Mouse (Mus musculus) intestine, embryonic 16.5 days (tissue): ENCODE measurements around the gene 4931409K22Rik. TPM values are rescaled to one million over a fixed set of nuclear protein-coding genes. Genes with fewer than 3 reads are reported as not detected.
"Not testable (repeated sequence)": the region's sequence is repeated elsewhere in the genome, so short reads cannot be mapped to it uniquely, and the experiment has no call there.

Source experiments
- ATAC-seq: fragments of 200-750 bp; cut with Nextera tagmentation; 2 replicates; pipeline ENCODE4 v1.8.0; 2017; ENCODE audit warnings: moderate TSS enrichment, moderate library complexity
- H3K27ac ChIP-seq: fragments of 300-500 bp; sonication (generic); 2 replicates; pipeline ENCODE4 v1.5.1; 2014; ENCODE audit warnings: mild to moderate bottlenecking, low read length
- H3K27me3 ChIP-seq: fragments of 300-500 bp; sonication (generic); replicated peaks from 2 replicates; pipeline ENCODE4 v1.6.1; 2014; ENCODE audit warnings: low read length, control low read depth, mixed read lengths; ENCODE audit not compliant: control insufficient read depth, insufficient read depth
- H3K36me3 ChIP-seq: fragments of 300-500 bp; sonication (generic); 2 replicates; pipeline ENCODE4 v1.6.1; 2014; ENCODE audit warnings: low read length, control low read depth; ENCODE audit not compliant: control insufficient read depth, insufficient read depth
- H3K4me1 ChIP-seq: fragments of 300-500 bp; sonication (generic); 2 replicates; pipeline ENCODE4 v1.6.1; 2014; ENCODE audit warnings: low read length, control low read depth, mixed read lengths; ENCODE audit not compliant: control insufficient read depth, insufficient read depth
- H3K4me2 ChIP-seq: fragments of 300-500 bp; sonication (generic); 2 replicates; pipeline ENCODE4 v1.6.1; 2014; ENCODE audit warnings: low read depth, low read length, control low read depth
- H3K4me3 ChIP-seq: fragments of 300-500 bp; sonication (generic); 2 replicates; pipeline ENCODE4 v1.5.1; 2014; ENCODE audit warnings: mild to moderate bottlenecking, low read length
- H3K9ac ChIP-seq: fragments of 300-500 bp; sonication (generic); 2 replicates; pipeline ENCODE4 v1.6.1; 2014; ENCODE audit warnings: low read depth, low read length
- H3K9me3 ChIP-seq: fragments of 300-500 bp; sonication (generic); 2 replicates; pipeline ENCODE4 v1.6.1; 2016; ENCODE audit warnings: low read length, control low read depth; ENCODE audit not compliant: control insufficient read depth
- WGBS: fragments of 180-500 bp; shearing (Covaris S2); extraction: QIAGEN DNeasy Blood & Tissue Kit; methylation state at CpG from one replicate; pipeline ENCODE4 v1.1.7; 2014; 5-methylcytosine and 5-hydroxymethylcytosine counted together
- polyA plus RNA-seq: library from polyadenylated mRNA; unstranded; fragments of >200 nt; fragmentation: Nextera tagmentation; extraction: Ambion mirVana; gene quantifications from 2 replicates; pipeline ENCODE4 v1.2.1, GENCODE M21; 2015

4931409K22Rik gene
- polyA plus RNA-seq, 1 experiment from 2014 or later: not detected

DNA sequence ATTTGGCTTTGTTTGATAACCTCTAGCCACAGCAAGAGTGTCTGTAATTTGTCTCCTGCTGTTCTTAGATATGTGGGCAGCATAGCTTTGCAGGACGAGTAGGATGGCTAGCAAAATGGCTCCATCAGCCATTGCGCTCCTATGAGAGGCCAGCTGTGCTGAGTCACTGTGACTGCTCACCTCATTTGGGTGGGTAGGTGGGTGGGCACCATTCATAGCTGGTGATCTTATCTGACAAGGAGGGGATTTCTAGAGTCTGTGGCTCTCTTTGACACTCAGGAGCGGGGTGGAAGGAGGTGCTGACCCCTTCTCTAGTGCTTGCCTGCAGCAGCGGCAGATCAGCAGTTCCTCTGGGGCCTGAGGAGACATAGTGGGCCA is 30.6 kb upstream of the 4931409K22Rik start:
- H3K9ac ChIP-seq: peak overlapping the region; percentile 81
- peak; percentile 26; the same call in 1 of the 2 replicates for ATAC-seq
- peaks cover 9% of the 10 kb centered on the region; the same call in 1 of the 2 replicates for H3K36me3 ChIP-seq
- 30% methylated on average over 4 of the region's 4 CpGs for WGBS
- H3K9me3 ChIP-seq: no peaks in the 10 kb centered on the region
- H3K27ac ChIP-seq: no peak overlapping the region
- peak overlapping the region; percentile 91 for H3K4me3 ChIP-seq
- H3K4me1 ChIP-seq: peaks cover 23% of the 10 kb centered on the region
- peak overlapping the region; percentile 87 for H3K4me2 ChIP-seq
- no peaks in the 10 kb centered on the region for H3K27me3 ChIP-seq

DNA sequence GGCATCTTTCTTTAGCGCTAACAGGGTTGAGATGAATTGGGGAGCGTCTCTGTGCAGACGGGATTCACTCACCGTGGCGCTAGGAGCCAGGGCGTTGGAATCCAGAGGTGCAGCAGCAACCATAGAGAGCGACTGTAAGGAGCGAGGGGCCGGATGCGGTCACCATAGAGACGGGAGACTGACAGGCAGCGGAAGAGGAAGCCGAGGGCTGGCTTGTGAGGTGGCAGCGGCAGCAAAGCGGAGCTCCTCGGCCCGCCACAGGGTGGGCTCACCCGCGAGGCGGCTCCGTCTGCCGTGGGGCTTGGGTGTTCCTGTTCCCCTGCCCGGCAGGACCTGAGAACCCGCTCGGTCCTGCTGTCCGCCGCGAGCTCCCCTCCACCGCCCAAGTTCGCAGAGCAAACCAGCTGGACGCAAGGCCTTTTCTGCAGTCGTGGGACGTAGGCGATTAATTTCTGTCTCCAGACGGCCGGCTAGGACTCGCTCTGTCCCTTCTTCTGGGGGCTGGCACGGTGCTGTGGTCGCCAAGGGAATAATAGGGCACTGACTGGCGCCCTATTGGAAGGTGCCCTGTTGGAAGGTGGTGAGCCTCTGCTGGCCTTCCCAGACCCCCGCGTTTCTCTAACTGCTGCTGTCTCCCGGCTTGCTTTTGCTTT is 30.1 kb upstream of the 4931409K22Rik start, which contains the start of gene Chpf2:
Chpf2 (plus strand) TSS at position 195 of the 653 bp plus-strand sequence.
- Histone ChIP-seq H3K9me3 (no peaks in the 10 kb centered on the region), H3K36me3 (peaks cover 5% of the 10 kb centered on the region; the same call in 1 of the 2 replicates), H3K27ac (0 out of 2 replicates have a peak within 1 kb of the TSS, but pooled peaks have one; percentile 41), H3K4me3 (peak within 1 kb of the TSS; percentile 91), H3K4me1 (peaks cover 19% of the 10 kb centered on the region), H3K4me2 (peak within 1 kb of the TSS; percentile 87), H3K9ac (peak within 1 kb of the TSS; percentile 81), H3K27me3 (no peaks in the 10 kb centered on the region)
- peak; percentile 92 for ATAC-seq
- WGBS: under 1% methylated on average over 42 of the region's 43 CpGs

DNA sequence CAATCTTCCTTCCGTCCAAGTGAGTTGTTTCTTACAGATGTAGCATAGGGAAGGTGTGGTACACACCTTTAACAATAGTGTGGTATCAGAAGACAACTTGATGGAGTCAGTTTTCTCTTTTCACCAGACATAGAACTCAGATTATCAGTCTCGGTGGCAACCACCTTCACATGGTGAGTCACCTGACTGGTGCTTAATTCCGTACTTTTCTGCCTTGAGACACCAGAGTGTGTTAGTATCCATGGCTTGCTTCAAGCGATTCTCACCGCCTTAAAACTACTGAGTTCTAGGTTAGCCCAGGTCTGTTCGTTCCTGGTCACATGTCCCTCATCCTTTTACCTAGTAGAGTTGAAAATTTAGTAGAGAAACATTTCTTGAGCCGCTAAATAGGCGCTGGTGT is 29.5 kb upstream of the 4931409K22Rik start:
- peak overlapping the region; percentile 81 for H3K9ac ChIP-seq
- no peaks in the 10 kb centered on the region for H3K27me3 ChIP-seq
- H3K9me3 ChIP-seq: no peaks in the 10 kb centered on the region
- H3K4me2 ChIP-seq: peak overlapping the region; percentile 87
- peak overlapping the region; percentile 91 for H3K4me3 ChIP-seq
- H3K27ac ChIP-seq: no peak overlapping the region
- H3K36me3 ChIP-seq: peaks cover 5% of the 10 kb centered on the region; the same call in 1 of the 2 replicates
- peak; percentile 38 for ATAC-seq
- H3K4me1 ChIP-seq: peaks cover 15% of the 10 kb centered on the region
- WGBS: 12% methylated on average over 8 of the region's 8 CpGs

DNA sequence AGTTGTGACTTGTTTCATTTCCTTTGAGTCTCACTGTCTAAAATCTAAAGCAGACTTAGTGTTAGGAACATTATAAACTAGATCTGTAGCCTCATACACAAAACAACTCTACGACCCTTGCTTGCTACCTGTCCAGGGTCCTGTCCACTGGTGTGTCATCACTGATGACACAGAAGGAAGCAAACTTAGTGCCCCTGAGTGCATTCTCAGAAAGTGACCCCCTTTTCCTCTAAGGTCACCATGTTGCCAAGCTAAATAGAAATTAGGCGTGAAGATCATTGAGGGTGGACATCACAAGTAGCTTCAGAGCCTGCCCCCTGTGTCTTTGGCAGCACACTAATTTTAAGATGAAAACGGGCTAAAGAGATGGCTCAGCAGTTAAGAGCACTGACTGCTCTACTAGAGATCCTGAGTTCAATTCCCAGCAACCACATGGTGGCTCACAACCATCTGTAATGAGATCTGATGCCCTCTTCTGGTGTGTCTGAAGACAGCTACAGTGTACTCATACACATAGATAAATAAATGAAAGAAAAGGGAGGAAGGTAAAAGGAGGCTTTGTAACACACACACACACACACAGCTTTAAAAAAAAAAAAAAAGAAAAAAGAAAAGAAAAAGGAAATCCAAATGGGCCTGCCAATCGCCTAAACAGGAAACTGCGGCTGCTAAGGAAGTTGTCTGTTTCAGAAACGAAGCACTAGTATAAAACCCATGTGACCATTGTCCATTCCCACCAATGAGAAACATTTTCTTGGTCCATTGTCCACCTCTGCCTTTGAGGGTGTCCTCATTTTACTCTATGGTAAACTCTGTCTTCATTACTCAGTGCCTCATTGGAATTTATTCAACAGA is 21.7 kb upstream of the 4931409K22Rik start:
- peak overlapping the region; percentile 60; the same call in 1 of the 2 replicates for H3K9ac ChIP-seq
- H3K4me1 ChIP-seq: peaks cover 6% of the 10 kb centered on the region; the same call in 1 of the 2 replicates
- no peaks in the 10 kb centered on the region for H3K36me3 ChIP-seq
- no peaks in the 10 kb centered on the region for H3K9me3 ChIP-seq
- H3K27ac ChIP-seq: peak overlapping the region; percentile 81
- no peaks in the 10 kb centered on the region for H3K27me3 ChIP-seq
- peak overlapping the region; percentile 79 for H3K4me3 ChIP-seq
- H3K4me2 ChIP-seq: peak overlapping the region; percentile 61
- WGBS: 63% methylated on average over 6 of the region's 6 CpGs
- no peak for ATAC-seq

DNA sequence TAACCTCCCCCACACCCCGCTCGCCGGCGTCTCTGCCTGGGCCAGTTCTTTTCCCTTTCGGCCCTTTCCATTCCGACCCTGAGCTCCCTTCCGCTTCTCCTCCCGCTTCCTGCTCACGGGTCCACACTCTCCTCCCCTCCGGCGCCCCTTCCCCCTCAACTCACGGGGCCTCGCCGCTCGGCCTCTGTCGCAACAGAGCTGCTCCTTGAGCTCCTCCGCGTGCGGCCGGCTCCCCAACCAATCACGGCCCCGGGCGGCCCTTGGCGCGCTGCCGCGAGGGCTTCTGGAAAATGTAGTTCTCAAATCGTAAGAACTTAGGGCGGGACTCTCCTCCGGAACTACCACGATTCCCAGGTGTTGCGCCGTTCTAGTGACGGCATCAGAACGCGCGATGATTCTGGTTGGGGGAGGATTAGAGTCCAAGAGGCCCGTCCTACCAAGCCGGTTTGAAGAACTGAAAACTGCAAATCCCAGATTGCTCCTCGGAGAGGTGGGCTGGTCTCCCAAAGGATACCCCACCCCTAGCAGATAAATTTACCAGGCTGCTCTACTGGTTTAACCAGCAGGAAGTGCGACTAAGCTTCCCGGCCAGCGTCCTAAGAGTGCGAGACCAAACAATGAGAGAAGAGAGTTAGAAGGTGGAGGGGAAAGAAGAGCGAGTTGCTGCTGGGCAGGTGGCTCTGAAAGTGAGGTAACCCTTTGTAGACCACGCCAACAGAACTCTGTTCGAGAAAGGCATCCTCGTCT is 20.7 kb upstream of the 4931409K22Rik start, which contains the start of gene Abcf2:
Abcf2 (minus strand) TSS at position 285 of the 747 bp plus-strand sequence.
- Histone ChIP-seq H3K4me3 (peak within 1 kb of the TSS; percentile 79), H3K4me2 (peak within 1 kb of the TSS; percentile 75), H3K27me3 (no peaks in the 10 kb centered on the region), H3K9ac (peak within 1 kb of the TSS; percentile 85), H3K36me3 (0 out of 2 replicates have a peak, but pooled peaks cover 4% of the 10 kb centered on the region), H3K9me3 (no peaks in the 10 kb centered on the region), H3K4me1 (peaks cover 6% of the 10 kb centered on the region; the same call in 1 of the 2 replicates), H3K27ac (peak within 1 kb of the TSS; percentile 81)
- WGBS: under 1% methylated on average over 48 of the region's 48 CpGs
- ATAC-seq: peak; percentile 98

DNA sequence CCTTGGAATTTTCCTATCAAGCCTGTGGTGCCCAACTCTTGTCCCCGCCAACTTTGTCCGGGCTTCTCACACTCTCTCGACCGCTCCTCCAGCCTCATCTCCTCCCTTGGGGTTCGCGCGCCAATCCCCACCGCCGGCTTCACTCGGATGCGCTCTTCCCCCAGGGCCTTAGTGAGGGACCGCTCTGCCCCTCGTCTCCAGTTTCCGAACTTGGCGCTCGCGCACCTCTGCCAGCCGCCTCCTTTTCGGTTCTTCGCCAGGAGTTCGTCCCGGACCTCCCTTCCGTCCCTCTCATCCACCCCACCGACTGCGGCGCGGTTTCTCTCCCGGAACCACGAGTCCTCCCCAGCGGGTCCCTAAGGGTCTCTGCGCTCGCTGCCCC is 20.2 kb upstream of the 4931409K22Rik start:
- Histone ChIP-seq H3K4me3 (peak overlapping the region; percentile 79), H3K27ac (peak overlapping the region; percentile 65), H3K4me2 (peak overlapping the region; percentile 75), H3K9ac (peak overlapping the region; percentile 85), H3K27me3 (no peaks in the 10 kb centered on the region), H3K9me3 (no peaks in the 10 kb centered on the region), H3K36me3 (peaks cover 4% of the 10 kb centered on the region; the same call in 1 of the 2 replicates), H3K4me1 (peaks cover 6% of the 10 kb centered on the region; the same call in 1 of the 2 replicates)
- peak; percentile 19 for ATAC-seq
- under 1% methylated on average over 32 of the region's 32 CpGs for WGBS

DNA sequence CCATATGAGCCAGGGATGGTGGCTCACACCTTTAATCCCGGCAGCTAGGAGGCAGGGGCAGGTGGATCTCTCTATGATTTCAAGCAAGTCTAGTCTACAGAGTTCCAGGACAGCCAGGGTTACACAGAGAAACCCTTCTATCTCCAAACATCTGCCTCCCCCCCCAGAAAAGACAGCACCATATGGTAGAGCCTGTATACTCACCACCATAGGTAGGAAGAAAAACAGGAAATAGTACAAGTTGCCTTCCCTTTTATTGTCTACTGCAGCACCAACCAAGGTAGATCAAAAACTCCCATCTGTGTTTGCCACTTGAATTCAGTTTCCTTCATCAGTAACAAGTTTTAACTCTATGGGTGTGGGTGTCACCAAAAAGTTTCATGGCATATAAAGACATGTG is 19.3 kb upstream of the 4931409K22Rik start:
- WGBS: 74% methylated on average over 1 of the region's 1 CpGs
- Histone ChIP-seq H3K9me3 (no peaks in the 10 kb centered on the region), H3K27me3 (no peaks in the 10 kb centered on the region), H3K4me2 (peak overlapping the region; percentile 75), H3K4me1 (peaks cover 6% of the 10 kb centered on the region; the same call in 1 of the 2 replicates), H3K9ac (no peak overlapping the region), H3K4me3 (peak overlapping the region; percentile 79; the same call in 1 of the 2 replicates), H3K27ac (no peak overlapping the region), H3K36me3 (peaks cover 8% of the 10 kb centered on the region)
- no peak for ATAC-seq

DNA sequence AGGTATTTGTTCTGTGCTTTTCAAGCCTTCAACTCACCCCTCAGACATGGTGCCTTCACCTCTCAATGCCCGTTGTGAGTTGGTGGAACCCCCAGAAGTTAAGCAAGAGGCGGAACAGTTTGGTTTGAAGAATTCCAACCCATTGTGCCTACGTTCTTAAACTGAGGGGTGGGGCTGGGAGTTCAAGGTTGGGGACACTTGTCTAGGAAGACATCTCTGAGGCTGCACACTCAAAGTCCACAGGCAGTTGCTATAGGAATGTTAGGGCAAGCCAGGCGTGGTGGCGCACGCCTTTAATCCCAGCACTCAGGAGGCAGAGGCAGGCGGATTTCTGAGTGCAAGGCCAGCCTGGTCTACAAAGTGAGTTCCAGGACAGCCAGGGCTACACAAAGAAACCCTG is 1.3 kb downstream of the 4931409K22Rik start:
- 93% methylated on average over 7 of the region's 7 CpGs for WGBS
- ATAC-seq, H3K4me2 ChIP-seq: not testable (repeated sequence)

More for the DNA sequence above, 1.3 kb downstream of the 4931409K22Rik start:
- not testable (repeated sequence) for H3K4me3 ChIP-seq, H3K9me3 ChIP-seq, H3K36me3 ChIP-seq, H3K9ac ChIP-seq, H3K27me3 ChIP-seq, H3K4me1 ChIP-seq, H3K27ac ChIP-seq
